Mouse (Mus musculus) MEL (cell line): ENCODE measurements around the gene 2310033P09Rik.

ENCODE experiments used
- CTCF ChIP-seq, 3 experiments: IDR thresholded peaks in 2 of 3; conservative IDR thresholded peaks in 1 of 3; 2 replicates each; pipeline ENCODE4 v1.5.1; 2011 to 2012; ENCODE audit warnings: low read length in 3 of 3, low read depth in 2 of 3, mild to moderate bottlenecking in 2 of 3, improper control_type of control experiment in 1 of 3, inconsistent platforms in 1 of 3, mixed read lengths in 1 of 3, moderate library complexity in 1 of 3; ENCODE audit not compliant: control insufficient read depth in 1 of 3, insufficient read depth in 1 of 3, poor library complexity in 1 of 3, severe bottlenecking in 1 of 3
- E2F4 ChIP-seq: IDR thresholded peaks from 2 replicates; pipeline ENCODE4 v1.6.1; 2011; ENCODE audit warnings: low read depth, low read length, improper control_type of control experiment, borderline replicate concordance
- MAX ChIP-seq: IDR thresholded peaks from 2 replicates; pipeline ENCODE4 v1.6.1; 2011; ENCODE audit warnings: low read length, improper control_type of control experiment
- MAZ ChIP-seq: IDR thresholded peaks from 2 replicates; pipeline ENCODE4 v1.6.1; 2012; ENCODE audit warnings: low read depth, mild to moderate bottlenecking, inconsistent platforms, low read length, improper control_type of control experiment
- NRF1 ChIP-seq: IDR thresholded peaks from 2 replicates; pipeline ENCODE4 v1.6.1; 2014; ENCODE audit warnings: low read depth, mild to moderate bottlenecking, inconsistent platforms, low read length, improper control_type of control experiment, moderate library complexity; ENCODE audit not compliant: poor library complexity, insufficient read depth, severe bottlenecking
- POLR2A ChIP-seq, 2 experiments: IDR thresholded peaks; 2 replicates each; pipeline ENCODE4 v1.6.1; 2011 to 2012; ENCODE audit warnings: low read length in 2 of 2, mild to moderate bottlenecking in 2 of 2, control low read depth in 1 of 2, improper control_type of control experiment in 1 of 2, low read depth in 1 of 2, moderate library complexity in 1 of 2; ENCODE audit not compliant: control insufficient read depth in 1 of 2, insufficient read depth in 1 of 2, poor library complexity in 1 of 2
- RAD21 ChIP-seq: IDR thresholded peaks from 2 replicates; pipeline ENCODE4 v1.6.1; 2011; ENCODE audit warnings: mild to moderate bottlenecking, low read depth, low read length, improper control_type of control experiment
- USF2 ChIP-seq, 2 experiments: IDR thresholded peaks; 2 replicates each; pipeline ENCODE4 v1.6.1; 2011 to 2012; ENCODE audit warnings: improper control_type of control experiment in 2 of 2, low read length in 2 of 2, borderline replicate concordance in 1 of 2, inconsistent platforms in 1 of 2, low read depth in 1 of 2, mild to moderate bottlenecking in 1 of 2; ENCODE audit not compliant: insufficient read depth in 1 of 2
- ZC3H11A ChIP-seq: IDR thresholded peaks from 2 replicates; pipeline ENCODE4 v1.6.1; 2012; ENCODE audit warnings: low read depth, mild to moderate bottlenecking, inconsistent platforms, low read length, improper control_type of control experiment

- TF ChIP-seq E2F4, result no peak
- TF ChIP-seq CTCF (IDR thresholded peaks at IDR 0.05 in 2 of 3, conservative IDR thresholded peaks at IDR 0.05 in 1 of 3; ENCODE audit: control insufficient read depth in 1 of 3, insufficient read depth in 1 of 3, low read depth in 2 of 3, low read length in 3 of 3, poor library complexity in 1 of 3, severe bottlenecking in 1 of 3), result no peak
- TF ChIP-seq USF2 (IDR thresholded peaks at IDR 0.05; ENCODE audit: borderline replicate concordance in 1 of 2, insufficient read depth in 1 of 2, low read depth in 1 of 2, low read length in 2 of 2), result no peak
- no peak for TF ChIP-seq NRF1
- TF ChIP-seq MAZ, result no peak
- no peak for TF ChIP-seq RAD21
- TF ChIP-seq MAX, result no peak
- no peak for TF ChIP-seq ZC3H11A
- TF ChIP-seq POLR2A (IDR thresholded peaks at IDR 0.05; ENCODE audit: control insufficient read depth in 1 of 2, insufficient read depth in 1 of 2, low read depth in 1 of 2, low read length in 2 of 2, poor library complexity in 1 of 2), result no peak
Measured at GRCm38 (mm10) chr11:59196230-59196629, 11.9 kb upstream of the 2310033P09Rik start.
